Mouse (Mus musculus) cerebellum, postnatal 25 days (tissue): ENCODE measurements around the gene Col11a2.
A peak's percentile ranks its signal among the peaks of the same experiment; 100 is the strongest.

Source experiments
- DNase-seq, 2 experiments: peaks; one replicate each; pipeline ENCODE4 v3.0.0; 2021; ENCODE audit warnings: mixed read lengths in 2 of 2

Col11a2 gene

GRCm38 (mm10) chr17:34107109-34107867 is 68.1 kb downstream of the Col11a2 start:
- no peak for DNase-seq

GRCm38 (mm10) chr17:34108460-34108859 is 69.2 kb downstream of the Col11a2 start:
- DNase-seq = no peak

- DNase-seq = peak in 1 of 2 experiments; percentile 54
Observed at GRCm38 (mm10) chr17:34109038-34109805, 70.0 kb downstream of the Col11a2 start.

GRCm38 (mm10) chr17:34109806-34110195 is 70.6 kb downstream of the Col11a2 start:
- DNase-seq = no peak

GRCm38 (mm10) chr17:34110309-34110708 is 71.1 kb downstream of the Col11a2 start:
- DNase-seq = no peak

GRCm38 (mm10) chr17:34114114-34114513 is 74.9 kb downstream of the Col11a2 start:
- DNase-seq = no peak
